Mouse (Mus musculus) small intestine, adult 2 months (tissue): Measurements from ENCODE around the gene Mgat4a.

ENCODE experiments used
- CTCF ChIP-seq: fragments of 200-500 bp; IDR thresholded peaks from 2 replicates; pipeline ENCODE4 v1.5.1; 2012; ENCODE audit warnings: low read depth, mild to moderate bottlenecking, control low read depth, inconsistent platforms, low read length, moderate library complexity, mixed read lengths; ENCODE audit not compliant: insufficient replicate concordance, insufficient read length; ENCODE audit errors: extremely low read depth
- POLR2A ChIP-seq: fragments of 200-500 bp; IDR thresholded peaks from 2 replicates; pipeline ENCODE4 v1.6.1; 2012; ENCODE audit warnings: low read depth, mild to moderate bottlenecking, control low read depth, inconsistent platforms, low read length, moderate library complexity

DNA sequence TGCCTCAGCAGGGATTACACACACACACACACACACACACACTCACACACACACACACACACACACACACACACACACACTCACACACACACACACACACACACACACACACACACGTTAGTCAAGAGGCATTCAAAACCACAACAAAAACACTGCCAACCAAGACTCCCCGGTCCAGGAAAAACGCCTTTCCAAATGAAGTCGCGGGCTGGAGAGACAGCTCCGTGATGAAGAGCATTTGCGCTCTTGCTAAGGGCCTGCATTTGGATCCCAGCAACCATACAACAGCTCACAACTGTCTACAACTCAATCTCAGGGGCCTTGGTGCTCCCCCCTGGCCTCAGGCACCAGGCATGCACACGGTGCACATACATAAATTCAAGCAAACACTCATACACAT is 10.8 kb downstream of the Mgat4a start:
- TF ChIP-seq CTCF (no peak), POLR2A (no peak)
